Mouse (Mus musculus): ENCODE measurements around the gene Gm6710. TPM values are rescaled to one million over a fixed set of nuclear protein-coding genes. Genes with fewer than 3 reads are reported as not detected.
"Not testable (repeated sequence)": the region's sequence is repeated elsewhere in the genome, so short reads cannot be mapped to it uniquely, and the experiment has no call there.

The Gm6710 gene
- 10 to 100 TPM; 12.7 to 20.3 (median 16.4) TPM for total RNA-seq (2022)

- not testable (repeated sequence) for DNase-seq (ENCODE audit: low spot score)
Measured at GRCm38 (mm10) chr2:175869024-175869423, at the start of gene Gm6710. Gene Gm6710 (plus strand): TSS chr2:175869219.

Other genes starting within 250 kb of the Gm6710 start
- gene Gm11007, start 225.2 kb upstream of the Gm6710 start, total RNA-seq (2022) = under 1 TPM in 1 of 4 experiments, not detected in 3; 0.20 TPM
- gene Zfp969, start 165.6 kb upstream of the Gm6710 start, total RNA-seq (2022) = 10 to 100 TPM in 2 of 4 experiments, not detected in 2; 27.7 to 54.6 TPM
- under 1 TPM in 1 of 4 experiments, not detected in 3; 0.20 TPM for gene Gm2007, start 127.7 kb upstream of the Gm6710 start, total RNA-seq (2022)
- gene Gm14288, start 68.1 kb upstream of the Gm6710 start, total RNA-seq (2022) = 10 to 100 TPM; 12.7 to 25.8 (median 16.0) TPM
- gene Zfp966, start 61.9 kb downstream of the Gm6710 start, total RNA-seq (2022) = 10 to 100 TPM; 15.1 to 17.9 (median 16.4) TPM
- 10 to 100 TPM; 18.0 to 24.9 (median 20.5) TPM for gene Gm2026, start 96.1 kb downstream of the Gm6710 start, total RNA-seq (2022)

Measured in heart, adult 8-10 months (tissue).